Mouse (Mus musculus) mature B cell (primary cell): ENCODE data around the gene Xrn1.
"Not testable (repeated sequence)": the region's sequence is repeated elsewhere in the genome, so short reads cannot be mapped to it uniquely, and the experiment has no call there.

ENCODE experiments used
- in situ Hi-C: fragments of 300-500 bp; cut with MboI; formaldehyde crosslinking; loops from 2 replicates; pipeline ENCODE4 v1.14.3; 2019

Xrn1 gene

GRCm38 (mm10) chr9:95954585-95955461 lies at the start of gene Xrn1:
Xrn1 (plus strand) TSS chr9:95954760.
- in situ Hi-C loops = no loop called here

GRCm38 (mm10) chr9:95932855-95933254 lies 21.7 kb upstream of the Xrn1 start:
- in situ Hi-C loops = no loop called here

GRCm38 (mm10) chr9:95953658-95954057 lies 902 bp upstream of the Xrn1 start:
- in situ Hi-C loops = no loop called here

GRCm38 (mm10) chr9:95954226-95954584 lies 355 bp upstream of the Xrn1 start:
- in situ Hi-C loops = no loop called here

GRCm38 (mm10) chr9:95957611-95958010 lies 3.1 kb downstream of the Xrn1 start:
- in situ Hi-C loops = no loop called here

- in situ Hi-C loops = no loop called here
These were observed 3.6 kb downstream of the Xrn1 start for GRCm38 (mm10) chr9:95958041-95958730.

- in situ Hi-C loops = not testable (repeated sequence)
These were observed 4.2 kb downstream of the Xrn1 start for GRCm38 (mm10) chr9:95958731-95959105.

GRCm38 (mm10) chr9:95959246-95959645 lies 4.7 kb downstream of the Xrn1 start:
- in situ Hi-C loops = no loop called here

GRCm38 (mm10) chr9:95959732-95960428 lies 5.3 kb downstream of the Xrn1 start:
- in situ Hi-C loops = no loop called here

GRCm38 (mm10) chr9:95961058-95961457 lies 6.5 kb downstream of the Xrn1 start:
- in situ Hi-C loops = no loop called here

GRCm38 (mm10) chr9:95964037-95964436 lies 9.5 kb downstream of the Xrn1 start:
- in situ Hi-C loops = no loop called here

- in situ Hi-C loops = no loop called here
These were observed 23.7 kb downstream of the Xrn1 start for GRCm38 (mm10) chr9:95978279-95978678.

GRCm38 (mm10) chr9:95979896-95980295 lies 25.3 kb downstream of the Xrn1 start:
- in situ Hi-C loops = no loop called here

- in situ Hi-C loops = no loop called here
These were observed 37.7 kb downstream of the Xrn1 start for GRCm38 (mm10) chr9:95992255-95992654.

GRCm38 (mm10) chr9:96004455-96004854 lies 49.9 kb downstream of the Xrn1 start:
- in situ Hi-C loops = no loop called here

GRCm38 (mm10) chr9:96010664-96011063 lies 56.1 kb downstream of the Xrn1 start:
- in situ Hi-C loops = no loop called here

GRCm38 (mm10) chr9:96023921-96024320 lies 69.4 kb downstream of the Xrn1 start:
- in situ Hi-C loops = no loop called here

GRCm38 (mm10) chr9:96027913-96028312 lies 73.4 kb downstream of the Xrn1 start:
- in situ Hi-C loops = no loop called here

GRCm38 (mm10) chr9:96028818-96029217 lies 74.3 kb downstream of the Xrn1 start:
- in situ Hi-C loops = no loop called here

GRCm38 (mm10) chr9:96029886-96030285 lies 75.3 kb downstream of the Xrn1 start:
- in situ Hi-C loops = no loop called here

GRCm38 (mm10) chr9:96035371-96036086 lies 81.0 kb downstream of the Xrn1 start:
- in situ Hi-C loops = no loop called here

GRCm38 (mm10) chr9:96044214-96044613 lies 89.7 kb downstream of the Xrn1 start:
- in situ Hi-C loops = no loop called here
